ENCODE assay signal across 9 mouse cellular contexts in genomic region chr5:142692248-142692647, GRCm38 (mm10). TPM values are rescaled to one million over a fixed set of nuclear protein-coding genes. Genes with fewer than 3 reads are reported as not detected.
DNase-seq lines count a peak whose midpoint lies in the region; ATAC-seq lines count a peak whose summit lies in the region.
"Had no signal": no experiment of that assay in that cellular context is flagged by ENCODE, and none has a peak within 500 bp of the region (broad histone marks: within the 10 kb centered on the region; RNA-seq: fewer than 3 reads in every experiment).

Slc29a4 (plus strand) TSS chr5:142692512.

- ATAC-seq in hindbrain, embryonic 14.5 days (ENCODE audit: low FRiP score), result no peak

- DNase-seq in adrenal gland, adult 18-20 months (ENCODE audit: low spot score in 2 of 2), result no peak
- DNase-seq in cerebellum, postnatal 14 days, result peak; percentile 78 to 85
- no peak for DNase-seq in hindbrain, embryonic 14.5 days (ENCODE audit: low spot score)
- DNase-seq in midbrain, embryonic 10.5 days (ENCODE audit: low spot score), result no peak
- no peak for DNase-seq in spleen, postnatal 10 days (ENCODE audit: low spot score in 2 of 2)
- no peak for DNase-seq in ovary, postnatal 36 days (ENCODE audit: low spot score)
- no peak for DNase-seq in natural killer cell, adult 2 months (ENCODE audit: low spot score in 2 of 2)
- no peak for DNase-seq in spleen, adult 18-20 months
- DNase-seq: lung, embryonic 14.5 days had no signal

- no peaks in the 10 kb centered on the region for H3K9me3 ChIP-seq in hindbrain, embryonic 14.5 days (ENCODE audit: control insufficient read depth, low read length)
- H3K9me3 ChIP-seq in midbrain, embryonic 10.5 days (replicated peaks), result no peaks in the 10 kb centered on the region

- no peak within 1 kb of the TSS for H3K27ac ChIP-seq in hindbrain, embryonic 14.5 days
- no peak within 1 kb of the TSS for H3K27ac ChIP-seq in midbrain, embryonic 10.5 days (replicated peaks)

- no peak within 1 kb of the TSS for H3K4me2 ChIP-seq in hindbrain, embryonic 14.5 days (replicated peaks)
- H3K4me2 ChIP-seq: lung, embryonic 14.5 days had no signal

- no peaks in the 10 kb centered on the region for H3K27me3 ChIP-seq in hindbrain, embryonic 14.5 days (ENCODE audit: control insufficient read depth, insufficient read depth, low read length)
- peaks cover 17% of the 10 kb centered on the region; the same call in 1 of the 2 replicates for H3K27me3 ChIP-seq in midbrain, embryonic 10.5 days (ENCODE audit: low read depth, poor library complexity, severe bottlenecking)

- no peak within 1 kb of the TSS for H3K4me3 ChIP-seq in hindbrain, embryonic 14.5 days (replicated peaks; ENCODE audit: low read length)
- no peak within 1 kb of the TSS for H3K4me3 ChIP-seq in midbrain, embryonic 10.5 days

- H3K9ac ChIP-seq in hindbrain, embryonic 14.5 days, result no peak within 1 kb of the TSS
- H3K9ac ChIP-seq: lung, embryonic 14.5 days had no signal

- H3K4me1 ChIP-seq in hindbrain, embryonic 14.5 days (replicated peaks; ENCODE audit: control insufficient read depth, insufficient read depth, low read length), result peaks cover 9% of the 10 kb centered on the region
- peaks cover 31% of the 10 kb centered on the region for H3K4me1 ChIP-seq in midbrain, embryonic 10.5 days

- 54% methylated on average over 14 of the region's 14 CpGs for WGBS in hindbrain, embryonic 14.5 days
- WGBS in midbrain, embryonic 10.5 days, result 75% methylated on average over 14 of the region's 14 CpGs

- no peaks in the 10 kb centered on the region for H3K36me3 ChIP-seq in hindbrain, embryonic 14.5 days (replicated peaks; ENCODE audit: control insufficient read depth, insufficient read depth)
- H3K36me3 ChIP-seq in midbrain, embryonic 10.5 days, result no peaks in the 10 kb centered on the region

RNA-seq across cellular contexts. Expression of gene Slc29a4, which starts in this region (rescaled TPM):
- 10 to 100 TPM; 22.9 to 25.0 TPM for total RNA-seq in adrenal gland, adult 18-20 months (2021)
- polyA plus RNA-seq in hindbrain, embryonic 14.5 days (2014; fragmentation: Nextera tagmentation; extraction: Ambion mirVana), result 81.0 and 82.8 TPM in 2 replicates
- polyA plus RNA-seq in midbrain, embryonic 10.5 days (2016; fragmentation: Nextera tagmentation; extraction: Ambion mirVana), result 22.8 and 32.6 TPM in 2 replicates

Comparison
In these comparisons a context has a peak if more than half of its experiments do, and no peak if none do; other contexts are left out.
1. DNase-seq: peak in cerebellum, postnatal 14 days (2 of 2); none in adrenal gland, adult 18-20 months (0 of 2), hindbrain, embryonic 14.5 days (single experiment), midbrain, embryonic 10.5 days (single experiment), spleen, postnatal 10 days (0 of 2), ovary, postnatal 36 days (single experiment), natural killer cell, adult 2 months (0 of 2) and spleen, adult 18-20 months (0 of 2).